Mouse (Mus musculus): ENCODE data around the gene Prss16.

Prss16 gene

GRCm38 (mm10) chr13:21974221-21974725, 35.3 kb downstream of the Prss16 start:
- DNase-seq (ENCODE audit: low spot score): peak; percentile 89

GRCm38 (mm10) chr13:21971641-21972040, 37.9 kb downstream of the Prss16 start:
- no peak for DNase-seq (ENCODE audit: low spot score)

GRCm38 (mm10) chr13:21969816-21970215, 39.7 kb downstream of the Prss16 start:
- no peak for DNase-seq (ENCODE audit: low spot score)

- no peak for DNase-seq (ENCODE audit: low spot score)
Observed at GRCm38 (mm10) chr13:21969269-21969668, 40.3 kb downstream of the Prss16 start.

Measured in urinary bladder, postnatal 14 days (tissue).